In genomic region chr15:79734311-79734710, GRCm38 (mm10) we compare ENCODE assay signal across 17 mouse cellular contexts. TPM values are rescaled to one million over a fixed set of nuclear protein-coding genes. Genes with fewer than 3 reads are reported as not detected.
DNase-seq lines count a peak whose midpoint lies in the region; ATAC-seq and TF ChIP-seq lines count a peak whose summit lies in the region.
"Had no signal": no experiment of that assay in that cellular context is flagged by ENCODE, and none has a peak within 500 bp of the region (broad histone marks: within the 10 kb centered on the region; RNA-seq: fewer than 3 reads in every experiment).

No protein-coding gene starts in this region.

- peak overlapping the region; percentile 67 for H3K4me3 ChIP-seq in gastrocnemius, adult 2 months
- no peak overlapping the region for H3K4me3 ChIP-seq in left cerebral cortex, adult 2 months
- H3K4me3 ChIP-seq in cortical plate, adult 2 months (ENCODE audit: insufficient read depth, low read length) = no peak overlapping the region
- H3K4me3 ChIP-seq: embryonic facial prominence, embryonic 15.5 days; forebrain, embryonic 13.5 days; liver, embryonic 13.5 days; midbrain, embryonic 15.5 days had no signal

- TF ChIP-seq POLR2A in cortical plate, adult 2 months (IDR thresholded peaks at IDR 0.05; ENCODE audit: extremely low read depth, insufficient read depth, low read length) = no peak

- H3K4me1 ChIP-seq in cortical plate, adult 2 months (ENCODE audit: control insufficient read depth, insufficient read depth, low read length) = peaks cover 9% of the 10 kb centered on the region

- ATAC-seq in megakaryocyte progenitor cell, adult 5-6 weeks (replicated peaks; ENCODE audit: poor library complexity) = 0 out of 2 replicates have a peak, but pooled peaks have one; percentile 2
- ATAC-seq: forebrain, embryonic 13.5 days; hindbrain, embryonic 16.5 days; midbrain, embryonic 15.5 days had no signal

- TF ChIP-seq CTCF in gastrocnemius, adult 2 months (IDR thresholded peaks at IDR 0.05) = no peak
- TF ChIP-seq CTCF in left cerebral cortex, adult 2 months (IDR thresholded peaks at IDR 0.05) = no peak
- TF ChIP-seq CTCF in cortical plate, adult 2 months (IDR thresholded peaks at IDR 0.05; ENCODE audit: extremely low read depth, insufficient read depth, low read length) = no peak

- DNase-seq in gastrocnemius, adult 2 months = peak; percentile 81
- DNase-seq in gastrocnemius, postnatal 14 days = no peak
- DNase-seq in left cerebral cortex, adult 2 months (ENCODE audit: extremely low spot score in 1 of 2, low spot score in 2 of 2) = no peak
- DNase-seq in left cerebral cortex, adult 8-10 months (ENCODE audit: low spot score in 2 of 2) = no peak
- DNase-seq in lung, postnatal 4 days = no peak
- no peak for DNase-seq in kidney, postnatal 25 days
- DNase-seq: cerebellum, adult 11-12 months; kidney, adult 18-20 months; liver, embryonic 13.5 days; thymus, adult 2 months had no signal

- peak overlapping the region; percentile 98 for H3K27ac ChIP-seq in gastrocnemius, adult 2 months
- peak overlapping the region; percentile 88 for H3K27ac ChIP-seq in left cerebral cortex, adult 2 months
- H3K27ac ChIP-seq in cortical plate, adult 2 months (ENCODE audit: insufficient read depth, low read length) = peak overlapping the region; percentile 0
- H3K27ac ChIP-seq: forebrain, embryonic 13.5 days; liver, embryonic 13.5 days; macrophage; midbrain, embryonic 15.5 days had no signal

- intact Hi-C loops in gastrocnemius, adult 2 months (cut with DNase I) = no loop called here
- intact Hi-C loops in gastrocnemius, postnatal 14 days (cut with DNase I; ENCODE audit: low total_unique reads) = no loop called here
- intact Hi-C loops in left cerebral cortex, adult 2 months (cut with DNase I) = no loop called here

RNA-seq across cellular contexts. Expression of gene Sun2, which starts 8.0 kb away (rescaled TPM):
- total RNA-seq in gastrocnemius, adult 2 months (2021) = 10 to 100 TPM; 88.4 to 92.5 TPM
- 10 to 100 TPM; 62.3 to 81.4 TPM for total RNA-seq in gastrocnemius, postnatal 14 days (2021)
- 10 to 100 TPM; 43.9 to 46.5 TPM for total RNA-seq in left cerebral cortex, adult 2 months (2021)
- total RNA-seq in left cerebral cortex, adult 8-10 months (2022) = 10 to 100 TPM; 50.4 to 71.2 (median 63.2) TPM
- 29.7 and 32.0 TPM in 2 replicates for polyA plus RNA-seq in cortical plate, adult 2 months (2012; rRNA removed)
- total RNA-seq in megakaryocyte progenitor cell, adult 5-6 weeks (2015) = 83.4 and 84.0 TPM in 2 replicates
- total RNA-seq in megakaryocyte progenitor cell, adult 5-6 weeks (2017) = 225 and 233 TPM in 2 replicates

RNA-seq across cellular contexts. Expression of gene Dnal4, which starts 43.3 kb away (rescaled TPM):
- total RNA-seq in gastrocnemius, adult 2 months (2021) = 1 to 10 TPM; 4.2 to 6.2 TPM
- total RNA-seq in gastrocnemius, postnatal 14 days (2021) = 1 to 10 TPM; 7.4 to 7.6 TPM
- 10 to 100 TPM; 53.2 to 54.1 TPM for total RNA-seq in left cerebral cortex, adult 2 months (2021)
- 10 to 100 TPM; 49.3 to 56.8 (median 52.9) TPM for total RNA-seq in left cerebral cortex, adult 8-10 months (2022)
- 71.5 and 72.4 TPM in 2 replicates for polyA plus RNA-seq in cortical plate, adult 2 months (2012; rRNA removed)
- total RNA-seq in megakaryocyte progenitor cell, adult 5-6 weeks (2015) = 15.9 and 16.2 TPM in 2 replicates
- 12.2 and 12.5 TPM in 2 replicates for total RNA-seq in megakaryocyte progenitor cell, adult 5-6 weeks (2017)

RNA-seq across cellular contexts. Expression of gene Gtpbp1, which starts 43.7 kb away (rescaled TPM):
- 10 to 100 TPM; 24.4 to 28.5 TPM for total RNA-seq in gastrocnemius, adult 2 months (2021)
- total RNA-seq in gastrocnemius, postnatal 14 days (2021) = 10 to 100 TPM; 17.7 to 18.0 TPM
- 10 to 100 TPM; 54.2 to 58.0 TPM for total RNA-seq in left cerebral cortex, adult 2 months (2021)
- 10 to 100 TPM; 48.5 to 60.5 (median 55.9) TPM for total RNA-seq in left cerebral cortex, adult 8-10 months (2022)
- polyA plus RNA-seq in cortical plate, adult 2 months (2012; rRNA removed) = 36.4 and 36.9 TPM in 2 replicates
- total RNA-seq in megakaryocyte progenitor cell, adult 5-6 weeks (2015) = 31.0 and 34.5 TPM in 2 replicates
- 48.2 and 58.6 TPM in 2 replicates for total RNA-seq in megakaryocyte progenitor cell, adult 5-6 weeks (2017)

RNA-seq across cellular contexts. Expression of gene Josd1, which starts 46.6 kb away (rescaled TPM):
- total RNA-seq in gastrocnemius, adult 2 months (2021) = 10 to 100 TPM; 12.3 to 18.7 TPM
- total RNA-seq in gastrocnemius, postnatal 14 days (2021) = 10 to 100 TPM in 1 of 2 experiments, 1 to 10 TPM in 1; 9.8 to 11.1 TPM
- 10 to 100 TPM; 64.3 to 68.0 TPM for total RNA-seq in left cerebral cortex, adult 2 months (2021)
- 10 to 100 TPM; 56.0 to 62.3 (median 60.6) TPM for total RNA-seq in left cerebral cortex, adult 8-10 months (2022)
- 64.0 and 64.3 TPM in 2 replicates for polyA plus RNA-seq in cortical plate, adult 2 months (2012; rRNA removed)
- 16.0 and 18.9 TPM in 2 replicates for total RNA-seq in megakaryocyte progenitor cell, adult 5-6 weeks (2015)
- total RNA-seq in megakaryocyte progenitor cell, adult 5-6 weeks (2017) = 25.1 and 26.2 TPM in 2 replicates

Comparison
In these comparisons a context has a peak if more than half of its experiments do, and no peak if none do; other contexts are left out.
1. H3K27ac ChIP-seq: peak in every context shown above with its lines; median percentile 98 in gastrocnemius, adult 2 months; 88 in left cerebral cortex, adult 2 months; 0 in cortical plate, adult 2 months.